Mouse (Mus musculus) midbrain, postnatal 0 days (tissue): ENCODE results near the gene Olfr575. TPM values are rescaled to one million over a fixed set of nuclear protein-coding genes. Genes with fewer than 3 reads are reported as not detected.

Experiments
- ATAC-seq: fragments of 200-750 bp; cut with Nextera tagmentation; 2 replicates; pipeline ENCODE4 v1.8.0; 2017; ENCODE audit warnings: moderate number of reproducible peaks, mild to moderate bottlenecking, moderate TSS enrichment, moderate library complexity; ENCODE audit not compliant: low FRiP score
- DNase-seq: peaks from one replicate; pipeline ENCODE4 v3.0.0-alpha.2; 2015; ENCODE audit warnings: low spot score
- H3K27ac ChIP-seq: fragments of 300-500 bp; sonication (generic); 2 replicates; pipeline ENCODE4 v1.5.1; 2014; ENCODE audit warnings: low read depth, mild to moderate bottlenecking, low read length, mixed read lengths
- H3K27me3 ChIP-seq: fragments of 300-500 bp; sonication (generic); 2 replicates; pipeline ENCODE4 v1.6.1; 2014; ENCODE audit warnings: low read length, control low read depth, mixed read lengths; ENCODE audit not compliant: insufficient read depth
- H3K36me3 ChIP-seq: fragments of 300-500 bp; sonication (generic); 2 replicates; pipeline ENCODE4 v1.6.1; 2014; ENCODE audit warnings: low read length, control low read depth, mixed read lengths; ENCODE audit not compliant: insufficient read depth
- H3K4me1 ChIP-seq: fragments of 300-500 bp; sonication (generic); 2 replicates; pipeline ENCODE4 v1.6.1; 2014; ENCODE audit warnings: mild to moderate bottlenecking, control low read depth, antibody characterized with exemption, low read length, mixed read lengths; ENCODE audit not compliant: insufficient read depth
- H3K4me2 ChIP-seq: fragments of 300-500 bp; sonication (generic); 2 replicates; pipeline ENCODE4 v1.6.1; 2014; ENCODE audit warnings: low read depth, mild to moderate bottlenecking, low read length, mixed read lengths; ENCODE audit not compliant: poor library complexity, severe bottlenecking
- H3K4me3 ChIP-seq: fragments of 300-500 bp; sonication (generic); 2 replicates; pipeline ENCODE4 v1.5.1; 2014; ENCODE audit warnings: low read depth, mild to moderate bottlenecking, low read length, moderate library complexity
- H3K9ac ChIP-seq: fragments of 300-500 bp; sonication (generic); replicated peaks from 2 replicates; pipeline ENCODE4 v1.6.1; 2014; ENCODE audit warnings: mild to moderate bottlenecking, low read length, moderate library complexity, mixed read lengths; ENCODE audit not compliant: poor library complexity, severe bottlenecking
- H3K9me3 ChIP-seq: fragments of 300-500 bp; sonication (generic); 2 replicates; pipeline ENCODE4 v1.6.1; 2016; ENCODE audit warnings: low read length, control low read depth
- CTCF ChIP-seq: IDR thresholded peaks from 2 replicates; pipeline ENCODE4 v1.5.1; 2016; ENCODE audit warnings: antibody characterized with exemption, mild to moderate bottlenecking
- WGBS: fragments of 180-500 bp; shearing (Covaris S2); extraction: QIAGEN DNeasy Blood & Tissue Kit; methylation state at CpG from one replicate; pipeline ENCODE4 v1.1.7; 2014; 5-methylcytosine and 5-hydroxymethylcytosine counted together
- polyA plus RNA-seq: library from polyadenylated mRNA; unstranded; fragments of >200 nt; fragmentation: Nextera tagmentation; extraction: Ambion mirVana; gene quantifications from 2 replicates; pipeline ENCODE4 v1.2.1, GENCODE M21; 2015
- total RNA-seq: library from RNA; depleted of rRNA; stranded (reverse); fragments of >200 nt; gene quantifications from 2 replicates; pipeline ENCODE4 v1.2.3, GENCODE M21; 2014

Gene Olfr575
- total and polyA plus RNA-seq, 2 experiments from 2014 or later, result not detected

GRCm38 (mm10) chr7:102950732-102951131 is 7.8 kb downstream of the Olfr575 start:
- H3K4me1 ChIP-seq, result no peaks in the 10 kb centered on the region
- no peak overlapping the region for H3K27ac ChIP-seq
- WGBS, result 64% methylated on average over 1 of the region's 1 CpGs

GRCm38 (mm10) chr7:102948167-102948566 is 10.4 kb downstream of the Olfr575 start, which contains the start of gene Olfr574:
Gene Olfr574, plus strand, starts transcription at chr7:102948467.
- Histone ChIP-seq H3K36me3 (no peaks in the 10 kb centered on the region), H3K27me3 (no peaks in the 10 kb centered on the region), H3K4me2 (no peak within 1 kb of the TSS), H3K4me1 (no peaks in the 10 kb centered on the region), H3K9me3 (no peaks in the 10 kb centered on the region), H3K4me3 (no peak within 1 kb of the TSS), H3K27ac (no peak within 1 kb of the TSS), H3K9ac (no peak within 1 kb of the TSS)
- ATAC-seq (no peak), DNase-seq (no peak)
- 79% methylated on average over 1 of the region's 1 CpGs for WGBS
- TF ChIP-seq CTCF, result no peak

More at GRCm38 (mm10) chr7:102950732-102951131, 7.8 kb downstream of the Olfr575 start:
- Histone ChIP-seq H3K36me3 (no peaks in the 10 kb centered on the region), H3K4me2 (no peak overlapping the region), H3K9ac (no peak overlapping the region), H3K9me3 (no peaks in the 10 kb centered on the region), H3K4me3 (no peak overlapping the region), H3K27me3 (no peaks in the 10 kb centered on the region)
- ATAC-seq (no peak), DNase-seq (no peak)
- no peak for TF ChIP-seq CTCF

- Histone ChIP-seq H3K4me2 (no peak overlapping the region), H3K27me3 (no peaks in the 10 kb centered on the region), H3K36me3 (no peaks in the 10 kb centered on the region), H3K27ac (no peak overlapping the region), H3K9me3 (no peaks in the 10 kb centered on the region), H3K4me1 (no peaks in the 10 kb centered on the region), H3K4me3 (no peak overlapping the region), H3K9ac (no peak overlapping the region)
- 97% methylated on average over 1 of the region's 1 CpGs for WGBS
- DNase-seq (no peak), ATAC-seq (no peak)
- TF ChIP-seq CTCF, result no peak
Measured at GRCm38 (mm10) chr7:102943417-102943816, 15.2 kb downstream of the Olfr575 start.

- Histone ChIP-seq H3K4me3 (no peak within 1 kb of the TSS), H3K9me3 (no peaks in the 10 kb centered on the region), H3K27ac (no peak within 1 kb of the TSS), H3K4me2 (no peak within 1 kb of the TSS), H3K9ac (no peak within 1 kb of the TSS), H3K36me3 (no peaks in the 10 kb centered on the region), H3K4me1 (no peaks in the 10 kb centered on the region), H3K27me3 (no peaks in the 10 kb centered on the region)
- DNase-seq (no peak), ATAC-seq (no peak)
- TF ChIP-seq CTCF, result no peak
- WGBS, result 96% methylated on average over 2 of the region's 2 CpGs
Measured at GRCm38 (mm10) chr7:102942475-102942874, 16.1 kb downstream of the Olfr575 start, which contains the start of gene Olfr573-ps1. Gene Olfr573-ps1, minus strand, starts transcription at chr7:102942575.

GRCm38 (mm10) chr7:102927105-102927504 is 31.5 kb downstream of the Olfr575 start:
- 73% methylated on average over 3 of the region's 3 CpGs for WGBS
- H3K4me1 ChIP-seq, result no peaks in the 10 kb centered on the region
- H3K9me3 ChIP-seq, result no peaks in the 10 kb centered on the region
- ATAC-seq (no peak), DNase-seq (no peak)
- H3K27ac ChIP-seq, result no peak overlapping the region
- H3K36me3 ChIP-seq, result no peaks in the 10 kb centered on the region
- H3K27me3 ChIP-seq, result no peaks in the 10 kb centered on the region
- H3K9ac ChIP-seq, result no peak overlapping the region
- H3K4me3 ChIP-seq, result no peak overlapping the region
- TF ChIP-seq CTCF, result no peak
- H3K4me2 ChIP-seq, result no peak overlapping the region

- no peak for DNase-seq
- ATAC-seq, result no peak
- no peaks in the 10 kb centered on the region for H3K4me1 ChIP-seq
- H3K27me3 ChIP-seq, result no peaks in the 10 kb centered on the region
- no peaks in the 10 kb centered on the region for H3K36me3 ChIP-seq
- no peak within 1 kb of the TSS for H3K4me3 ChIP-seq
- H3K27ac ChIP-seq, result no peak within 1 kb of the TSS
- WGBS, result 63% methylated on average over 1 of the region's 1 CpGs
- TF ChIP-seq CTCF, result no peak
- no peak within 1 kb of the TSS for H3K4me2 ChIP-seq
- no peaks in the 10 kb centered on the region for H3K9me3 ChIP-seq
- no peak within 1 kb of the TSS for H3K9ac ChIP-seq
Measured at GRCm38 (mm10) chr7:102924109-102924508, 34.5 kb downstream of the Olfr575 start, which contains the start of gene Olfr572. Gene Olfr572, plus strand, starts transcription at chr7:102924409.
